Mouse (Mus musculus): ENCODE measurements around the gene Olfr67. TPM values are rescaled to one million over a fixed set of nuclear protein-coding genes. Genes with fewer than 3 reads are reported as not detected.
"Not testable (repeated sequence)": the region's sequence is repeated elsewhere in the genome, so short reads cannot be mapped to it uniquely, and the experiment has no call there.

The Olfr67 gene
- total RNA-seq, 2 experiments from 2014 or later: not detected

GRCm38 (mm10) chr7:103771494-103771893, 20.1 kb downstream of the Olfr67 start, which contains the start of gene Olfr69:
Gene Olfr69, minus strand, starts transcription at chr7:103771594.
- DNase-seq (ENCODE audit: low spot score): no peak

DNA sequence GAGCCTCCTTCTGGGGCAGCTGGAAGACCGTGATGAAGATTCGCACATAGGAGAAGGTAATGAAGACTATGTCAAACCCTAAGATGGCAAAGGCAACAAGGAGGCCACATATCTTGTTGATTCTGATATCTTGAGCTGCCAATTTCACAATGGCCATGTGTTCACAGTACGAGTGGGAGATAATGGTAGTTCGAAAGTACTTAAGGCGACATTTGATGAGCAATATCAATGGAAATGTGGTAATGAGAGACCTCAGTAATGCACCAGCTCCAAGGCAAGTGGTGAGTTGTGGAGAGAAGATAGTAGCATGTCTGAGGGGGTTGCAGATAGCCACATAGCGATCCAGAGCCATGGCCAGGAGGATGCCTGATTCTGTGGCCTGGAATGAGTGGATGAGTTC, 23.9 kb downstream of the Olfr67 start:
- not testable (repeated sequence) for DNase-seq (ENCODE audit: low spot score)

DNA sequence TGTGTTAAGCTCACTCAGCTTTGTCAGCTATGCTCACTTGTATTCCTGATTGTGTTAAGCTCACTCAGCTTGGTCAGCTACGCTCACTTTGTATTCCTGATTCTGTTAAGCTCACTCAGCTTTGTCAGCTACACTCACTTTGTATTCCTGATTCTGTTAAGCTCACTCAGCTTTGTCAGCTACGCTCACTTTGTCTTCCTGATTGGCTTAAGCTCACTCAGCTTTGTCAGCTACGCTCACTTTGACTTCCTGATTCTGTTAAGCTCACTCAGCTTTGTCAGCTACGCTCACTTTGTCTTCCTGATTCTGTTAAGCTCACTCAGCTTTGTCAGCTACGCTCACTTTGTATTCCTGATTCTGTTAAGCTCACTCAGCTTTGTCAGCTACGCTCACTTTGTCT, 29.4 kb downstream of the Olfr67 start:
- not testable (repeated sequence) for DNase-seq (ENCODE audit: low spot score)

DNA sequence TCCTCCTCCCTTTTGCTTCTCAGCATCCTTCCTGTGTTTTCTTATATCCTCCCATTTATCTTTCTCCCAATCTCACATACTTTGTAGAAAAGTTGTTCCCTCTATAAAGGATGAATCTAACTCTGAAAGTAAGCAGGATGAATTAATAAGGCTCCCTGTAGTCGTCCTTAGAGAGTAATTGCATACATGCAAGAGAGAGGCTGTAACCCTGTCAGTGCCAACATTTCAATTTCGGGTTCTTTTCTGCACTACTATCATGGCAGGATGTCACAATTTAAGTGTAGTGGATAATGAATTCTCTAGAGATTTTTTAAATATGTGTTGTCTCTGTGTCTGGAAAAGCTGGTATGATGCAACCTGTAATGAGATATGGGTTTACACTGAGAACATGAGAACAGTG, 34.4 kb downstream of the Olfr67 start, which contains the start of gene Olfr630:
TSS of gene Olfr630 (minus strand) at position 101 of the 400 bp plus-strand sequence.
- no peak for DNase-seq (ENCODE audit: low spot score)

- DNase-seq (ENCODE audit: low spot score): no peak
These were observed 46.8 kb downstream of the Olfr67 start, which contains the start of gene Olfr629 for GRCm38 (mm10) chr7:103744843-103745242. Gene Olfr629, minus strand, starts transcription at chr7:103744943.

Other genes with a start within 250 kb of the Olfr67 start
- gene Olfr612, start 249.1 kb downstream of the Olfr67 start, total RNA-seq (2021): not detected
- not detected for gene Olfr613, start 243.7 kb downstream of the Olfr67 start, total RNA-seq (2021)
- not detected for gene Olfr615, start 235.7 kb downstream of the Olfr67 start, total RNA-seq (2021)
- gene Olfr616, start 222.7 kb downstream of the Olfr67 start, total RNA-seq (2021): not detected
- not detected for gene Olfr617, start 218.8 kb downstream of the Olfr67 start, total RNA-seq (2021)
- gene Olfr618, start 201.7 kb downstream of the Olfr67 start, total RNA-seq (2021): not detected
- not detected for gene Olfr619, start 191.2 kb downstream of the Olfr67 start, total RNA-seq (2021)
- not detected for gene Olfr620, start 179.3 kb downstream of the Olfr67 start, total RNA-seq (2021)
- gene Olfr622, start 149.1 kb downstream of the Olfr67 start, total RNA-seq (2021): not detected
- gene Olfr623, start 128.1 kb downstream of the Olfr67 start, total RNA-seq (2021): not detected
- not detected for gene Olfr624, start 120.6 kb downstream of the Olfr67 start, total RNA-seq (2021)
- gene Olfr625-ps1, start 109.1 kb downstream of the Olfr67 start, total RNA-seq (2021): not detected
- gene Olfr243, start 77.2 kb downstream of the Olfr67 start, total RNA-seq (2021): not detected
- gene Olfr628, start 61.4 kb downstream of the Olfr67 start, total RNA-seq (2021): not detected
- gene Olfr629, start 46.9 kb downstream of the Olfr67 start, total RNA-seq (2021): not detected
- gene Olfr630, start 34.5 kb downstream of the Olfr67 start, total RNA-seq (2021): not detected
- gene Olfr69, start 20.2 kb downstream of the Olfr67 start, total RNA-seq (2021): not detected
- not detected for gene Olfr68, start 12.1 kb downstream of the Olfr67 start, total RNA-seq (2021)
- 10 to 100 TPM; 28.0 to 32.7 TPM for gene Hbb-bt, start 22.2 kb upstream of the Olfr67 start, total RNA-seq (2021)
- 100 to 1,000 TPM; 317 to 407 TPM for gene Hbb-bs, start 36.3 kb upstream of the Olfr67 start, total RNA-seq (2021)
- not detected for gene Hbb-bh2, start 48.7 kb upstream of the Olfr67 start, total RNA-seq (2021)
- gene Hbb-bh1, start 51.3 kb upstream of the Olfr67 start, total RNA-seq (2021): not detected
- gene Hbb-y, start 61.4 kb upstream of the Olfr67 start, total RNA-seq (2021): not detected
- gene Olfr66, start 94.4 kb upstream of the Olfr67 start, total RNA-seq (2021): not detected
- gene Olfr64, start 102.7 kb upstream of the Olfr67 start, total RNA-seq (2021): not detected
- not detected for gene Olfr65, start 111.7 kb upstream of the Olfr67 start, total RNA-seq (2021)
- not detected for gene Olfr631, start 137.0 kb upstream of the Olfr67 start, total RNA-seq (2021)
- not detected for gene Olfr632, start 142.5 kb upstream of the Olfr67 start, total RNA-seq (2021)
- not detected for gene Olfr633, start 152.6 kb upstream of the Olfr67 start, total RNA-seq (2021)
- gene Olfr635, start 179.3 kb upstream of the Olfr67 start, total RNA-seq (2021): not detected
- not detected for gene Olfr638, start 206.9 kb upstream of the Olfr67 start, total RNA-seq (2021)
- under 1 TPM in 1 of 2 experiments, not detected in 1; 0.05 TPM for gene Olfr639, start 225.5 kb upstream of the Olfr67 start, total RNA-seq (2021)
- gene Olfr640, start 233.8 kb upstream of the Olfr67 start, total RNA-seq (2021): not detected
- gene Olfr641, start 243.6 kb upstream of the Olfr67 start, total RNA-seq (2021): not detected